Mouse (Mus musculus) macrophage (primary cell): ENCODE data around the gene Sepsecs. TPM values are rescaled to one million over a fixed set of nuclear protein-coding genes. Genes with fewer than 3 reads are reported as not detected.
"Not testable (repeated sequence)": the region's sequence is repeated elsewhere in the genome, so short reads cannot be mapped to it uniquely, and the experiment has no call there.

Source experiments
- H3K27ac ChIP-seq: fragments of 350-480 bp; formaldehyde crosslinking; 2 replicates; pipeline ENCODE4 v1.9.0; 2021
- H3K36me3 ChIP-seq: fragments of 350-480 bp; formaldehyde crosslinking; 2 replicates; pipeline ENCODE4 v1.9.0; 2021; ENCODE audit errors: inconsistent target
- H3K4me3 ChIP-seq: fragments of 350-480 bp; formaldehyde crosslinking; 2 replicates; pipeline ENCODE4 v1.9.0; 2021; ENCODE audit errors: inconsistent target
- H3K79me2 ChIP-seq: fragments of 350-480 bp; formaldehyde crosslinking; 2 replicates; pipeline ENCODE4 v1.9.0; 2021; ENCODE audit errors: inconsistent target
- WGBS: methylation state at CpG from one replicate; pipeline ENCODE4 v1.1.7; 2026; ENCODE audit warnings: inconsistent platforms; ENCODE audit not compliant: missing documents; 5-methylcytosine and 5-hydroxymethylcytosine counted together
- polyA plus RNA-seq: library from polyadenylated mRNA; stranded (reverse); fragments of 250-400 nt; gene quantifications from 3 replicates; pipeline ENCODE4 v1.2.4, GENCODE M21; 2018; ENCODE audit warnings: inconsistent platforms
- total RNA-seq, 78 experiments: library from RNA; depleted of rRNA; stranded (reverse); fragments of 250-400 nt; gene quantifications; 1 replicate in 9 of 78; 2 replicates in 24 of 78; 3 replicates in 43 of 78; 4 replicates in 2 of 78; pipeline ENCODE4 v1.2.4; 2018; ENCODE audit warnings: inconsistent platforms in 56 of 78

The Sepsecs gene
- 10 to 100 TPM; 16.5 to 39.7 (median 30.5) TPM for total RNA-seq (2018; cell fraction: chromatin; rRNA removed)
- total RNA-seq (2018; cell fraction: cytosol; rRNA removed): 1 to 10 TPM; 5.1 to 7.8 (median 6.4) TPM
- 10 to 100 TPM; 13.5 to 28.8 (median 19.4) TPM for total RNA-seq (2018; cell fraction: nucleus; rRNA removed)
- polyA plus RNA-seq: 4.5 to 6.9 TPM (median 5.5 TPM) in 3 replicates

DNA sequence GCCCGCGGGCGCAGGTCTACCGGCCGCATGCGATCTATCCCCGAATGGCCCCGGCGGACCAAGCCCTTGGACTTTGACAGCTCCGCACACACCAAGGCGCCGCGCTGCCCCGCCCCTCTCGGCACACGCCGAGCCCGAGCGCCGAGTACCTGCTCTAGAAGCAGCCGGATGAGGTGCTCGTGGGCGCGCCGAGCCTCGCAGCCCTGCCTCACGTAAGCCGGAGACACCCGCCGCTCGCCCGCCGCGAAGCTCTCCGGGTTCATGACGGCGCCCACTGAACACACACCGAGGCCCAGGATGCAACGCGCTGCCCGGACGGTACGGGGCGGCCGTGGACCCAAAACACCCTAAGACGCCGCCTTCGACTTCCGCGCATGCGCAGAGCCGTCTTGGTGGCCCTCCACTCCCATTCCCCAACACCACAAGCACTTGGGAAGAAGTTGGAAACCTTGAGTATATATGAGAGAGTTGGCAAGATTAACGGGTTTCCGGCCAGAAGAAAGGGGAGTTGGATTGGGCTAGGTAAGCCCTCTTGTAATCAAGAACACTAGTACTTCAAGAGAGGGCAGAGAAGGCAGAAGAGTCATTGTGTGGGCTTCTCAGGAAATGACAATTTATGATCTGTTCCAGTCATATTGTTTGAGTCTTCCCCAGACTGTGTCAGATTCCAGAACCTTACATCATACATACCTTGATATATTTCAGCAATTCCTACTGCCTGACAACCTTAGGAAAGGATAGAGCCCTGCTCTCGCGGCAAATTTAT, at the start of gene Sepsecs:
Gene Sepsecs (minus strand): TSS at position 283 of the 766 bp plus-strand sequence.
- Histone ChIP-seq H3K27ac (no peak within 1 kb of the TSS), H3K36me3 (0 out of 2 replicates have a peak, but pooled peaks cover 10% of the 10 kb centered on the region)
- 4% methylated on average over 54 of the region's 56 CpGs for WGBS

DNA sequence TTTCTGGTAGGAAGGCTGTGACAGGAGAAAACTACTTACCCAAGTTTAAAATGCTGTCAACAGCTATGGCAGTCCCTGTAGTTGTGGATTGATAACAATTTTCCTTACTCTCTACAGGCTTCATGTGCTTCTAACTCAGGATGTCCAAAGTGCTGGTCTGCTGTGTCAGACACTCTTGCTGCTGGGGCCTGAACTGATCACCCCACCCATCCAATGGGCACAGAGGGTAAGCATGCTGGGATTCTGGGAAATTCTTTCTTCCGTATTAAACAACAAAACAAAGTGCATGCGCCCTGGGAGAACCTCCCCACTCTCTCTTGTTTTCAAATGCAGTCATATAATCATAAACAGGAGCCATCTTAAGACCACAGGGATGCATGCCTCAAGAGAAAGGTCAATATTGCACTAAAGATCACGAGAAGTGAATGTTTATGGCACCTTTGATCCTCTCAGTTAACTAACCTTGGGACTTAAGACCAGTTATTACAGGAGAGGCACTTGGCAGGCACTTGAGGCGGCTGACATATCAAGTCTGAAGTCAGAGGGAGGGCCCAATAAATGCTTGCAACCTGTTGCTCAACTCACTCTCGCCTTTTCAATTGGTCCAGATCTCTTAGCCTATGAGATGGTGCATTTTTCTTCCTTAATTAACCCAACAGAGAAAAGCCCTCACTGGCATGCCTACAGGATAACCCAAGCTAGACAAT, 47.4 kb upstream of the Sepsecs start:
- Histone ChIP-seq H3K27ac (no peak overlapping the region), H3K4me3 (no peak overlapping the region), H3K36me3 (no peaks in the 10 kb centered on the region), H3K79me2 (no peaks in the 10 kb centered on the region)
- WGBS: 84% methylated on average over 5 of the region's 5 CpGs

More for the DNA sequence above, at the start of gene Sepsecs:
- Histone ChIP-seq H3K79me2 (peaks cover 18% of the 10 kb centered on the region), H3K4me3 (peak within 1 kb of the TSS; percentile 67)

DNA sequence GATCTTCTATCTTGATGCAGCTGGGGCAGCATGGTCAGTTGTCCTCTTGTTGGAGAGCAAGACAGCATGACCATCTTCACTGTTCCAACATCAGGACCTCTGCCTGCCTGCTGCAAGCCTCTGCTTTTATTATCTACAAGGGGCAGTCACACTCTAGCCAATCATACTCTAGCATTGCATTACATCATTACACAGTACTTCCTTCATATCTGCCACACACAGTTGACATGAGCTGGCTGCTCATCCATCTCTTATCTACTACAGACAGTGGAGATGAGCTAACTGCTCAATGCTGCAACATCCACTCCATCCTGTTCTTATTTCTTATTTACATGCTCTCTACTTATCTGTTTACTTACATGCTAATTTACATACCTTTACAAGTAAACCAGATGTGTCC, 43.2 kb upstream of the Sepsecs start:
- Histone ChIP-seq H3K79me2 (no peaks in the 10 kb centered on the region), H3K27ac (no peak overlapping the region), H3K36me3 (no peaks in the 10 kb centered on the region), H3K4me3 (no peak overlapping the region)

DNA sequence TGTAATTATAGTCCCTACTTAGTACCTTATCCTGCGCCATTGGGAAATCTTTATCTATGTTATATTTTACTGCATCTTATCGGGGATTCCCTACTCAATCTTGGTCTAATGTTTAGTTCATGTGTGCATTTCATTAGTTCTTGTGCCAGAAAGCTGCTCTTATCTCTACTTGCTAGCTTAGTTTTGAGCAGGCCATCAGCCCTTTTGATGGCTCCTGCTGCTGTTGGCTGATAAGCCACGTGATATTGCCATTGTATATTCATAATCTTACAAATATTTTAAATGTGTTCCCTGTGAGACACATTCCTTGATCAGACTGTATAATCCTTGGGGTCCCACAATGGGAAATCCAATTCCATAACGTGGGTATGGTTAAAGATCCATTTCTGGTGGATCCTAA, 35.1 kb upstream of the Sepsecs start:
- Histone ChIP-seq H3K36me3 (no peaks in the 10 kb centered on the region), H3K27ac (no peak overlapping the region), H3K4me3 (no peak overlapping the region), H3K79me2 (no peaks in the 10 kb centered on the region)
- WGBS: 80% methylated on average over 4 of the region's 4 CpGs

DNA sequence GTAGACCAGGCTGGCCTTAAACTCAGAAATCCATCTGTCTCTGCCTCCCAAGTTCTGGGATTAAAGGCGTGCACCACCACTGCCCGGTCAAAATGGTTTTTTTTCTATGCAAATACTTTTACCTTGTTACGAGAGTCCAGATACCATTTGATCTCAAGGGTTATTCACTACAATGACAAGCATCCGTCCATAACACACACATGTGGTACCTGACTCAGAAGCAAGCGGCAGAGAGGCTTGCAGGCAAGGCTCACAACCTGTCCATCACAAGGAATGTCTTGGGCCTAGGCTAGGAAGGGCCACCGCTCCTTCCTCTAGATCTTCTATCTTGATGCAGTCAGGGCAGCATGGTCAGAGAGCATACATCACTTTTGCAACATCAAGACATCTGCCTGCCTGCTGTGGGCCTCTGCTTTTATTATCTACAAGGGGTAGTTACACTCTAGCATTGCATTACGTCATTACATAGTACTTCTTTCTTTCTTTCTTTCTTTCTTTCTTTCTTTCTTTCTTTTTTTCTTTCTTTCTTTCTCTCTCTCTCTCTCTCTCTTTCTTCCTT, 28.5 kb upstream of the Sepsecs start:
- 94% methylated on average over 7 of the region's 7 CpGs for WGBS
- H3K36me3 ChIP-seq, H3K27ac ChIP-seq, H3K4me3 ChIP-seq, H3K79me2 ChIP-seq: not testable (repeated sequence)

DNA sequence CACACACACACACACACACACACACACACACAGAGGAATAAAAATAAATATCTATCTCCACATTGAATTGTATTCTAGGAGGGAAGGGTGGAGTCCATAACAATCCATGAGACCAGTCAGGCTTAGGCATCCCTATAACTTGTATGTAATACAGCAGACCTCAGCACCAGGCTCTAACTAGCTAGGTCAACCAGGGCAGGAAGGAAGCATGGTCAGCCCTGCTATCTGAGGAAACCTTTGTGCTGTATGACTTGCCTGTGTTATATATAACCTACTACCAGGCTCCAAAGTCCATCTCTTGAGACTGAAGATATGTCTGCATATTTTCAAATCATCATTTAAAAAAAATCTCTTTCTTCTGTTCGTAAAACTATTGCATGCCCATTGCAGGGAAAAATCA, 27.8 kb upstream of the Sepsecs start:
- H3K27ac ChIP-seq: no peak overlapping the region
- no peaks in the 10 kb centered on the region for H3K36me3 ChIP-seq
- 90% methylated on average over 1 of the region's 1 CpGs for WGBS
- no peaks in the 10 kb centered on the region for H3K79me2 ChIP-seq
- no peak overlapping the region for H3K4me3 ChIP-seq

DNA sequence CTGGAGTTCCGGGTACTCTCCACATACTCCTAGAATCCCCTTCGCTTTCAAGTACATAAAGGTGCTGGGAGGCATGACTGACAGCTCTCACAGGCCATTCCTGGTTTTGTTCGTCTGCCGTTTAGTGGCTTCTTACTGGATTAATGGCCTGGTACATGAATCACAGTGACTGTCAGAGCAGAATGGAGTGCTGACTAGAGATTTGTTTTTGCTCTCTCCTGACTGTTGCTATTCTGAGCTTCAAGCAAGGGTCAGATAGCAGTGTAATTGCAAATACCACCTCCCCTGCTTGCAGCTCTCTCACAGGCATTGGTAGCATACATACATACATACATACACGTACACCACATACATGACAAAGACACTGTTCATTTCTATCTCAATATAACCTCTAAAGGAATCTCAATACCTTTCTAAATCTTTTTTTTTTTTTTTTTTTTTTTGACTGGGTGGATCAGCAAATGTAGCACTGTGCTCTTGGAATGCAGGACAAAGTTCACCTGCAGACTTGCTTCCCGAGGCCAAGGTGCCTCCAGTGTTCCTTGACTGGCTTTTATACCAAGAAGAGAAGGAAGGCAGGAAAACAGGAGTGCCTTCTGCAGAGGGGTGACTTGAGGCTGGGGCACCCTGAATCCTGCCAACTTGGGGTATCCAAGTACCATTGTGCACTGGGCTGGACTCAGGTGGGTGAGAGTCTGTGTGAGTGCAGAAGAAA, 18.4 kb upstream of the Sepsecs start:
- 87% methylated on average over 6 of the region's 6 CpGs for WGBS
- no peaks in the 10 kb centered on the region for H3K36me3 ChIP-seq
- H3K27ac ChIP-seq: no peak overlapping the region
- H3K4me3 ChIP-seq: no peak overlapping the region
- no peaks in the 10 kb centered on the region for H3K79me2 ChIP-seq

DNA sequence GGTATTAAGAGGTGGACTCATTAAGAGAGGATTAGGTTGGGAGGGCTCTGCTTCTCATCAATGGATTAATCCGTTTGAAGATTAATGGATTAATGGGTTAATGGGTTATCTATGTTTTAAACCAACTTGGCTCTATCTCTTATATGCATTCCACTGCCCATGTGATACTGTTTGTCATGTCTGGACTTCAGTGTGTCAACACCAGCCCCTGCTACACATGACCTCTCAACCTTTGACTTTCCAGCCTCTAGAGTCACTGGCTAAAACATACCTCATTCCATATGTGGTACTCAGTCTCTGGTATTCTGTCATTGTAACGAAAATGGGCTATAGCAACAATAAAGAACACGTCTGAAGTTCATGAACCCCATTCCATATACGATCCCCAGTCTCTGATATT, 11.6 kb upstream of the Sepsecs start:
- Histone ChIP-seq H3K4me3 (no peak overlapping the region), H3K36me3 (no peaks in the 10 kb centered on the region), H3K79me2 (no peaks in the 10 kb centered on the region), H3K27ac (no peak overlapping the region)
- 90% methylated on average over 4 of the region's 4 CpGs for WGBS

DNA sequence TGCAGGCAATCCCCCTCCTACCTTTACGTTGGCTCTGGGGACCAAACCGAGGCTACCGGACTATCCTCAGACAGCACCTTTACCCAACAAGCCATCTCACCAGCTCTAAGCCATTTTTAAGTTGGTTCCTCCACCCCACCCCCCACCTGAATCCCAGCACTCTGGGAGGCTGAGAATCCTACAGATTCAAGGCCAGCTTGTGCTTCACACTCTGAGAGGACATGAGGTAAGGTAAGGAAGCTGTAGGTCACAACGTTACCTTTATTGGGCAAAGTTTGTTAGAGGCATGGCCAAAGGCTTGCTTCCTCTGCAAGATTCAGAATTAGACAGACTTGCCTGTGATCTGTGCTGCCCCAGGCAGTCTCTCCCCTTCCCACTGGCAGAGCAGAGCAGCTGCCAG, 10.7 kb upstream of the Sepsecs start:
- Histone ChIP-seq H3K79me2 (no peaks in the 10 kb centered on the region), H3K4me3 (no peak overlapping the region), H3K36me3 (no peaks in the 10 kb centered on the region), H3K27ac (no peak overlapping the region)
- 88% methylated on average over 4 of the region's 4 CpGs for WGBS

DNA sequence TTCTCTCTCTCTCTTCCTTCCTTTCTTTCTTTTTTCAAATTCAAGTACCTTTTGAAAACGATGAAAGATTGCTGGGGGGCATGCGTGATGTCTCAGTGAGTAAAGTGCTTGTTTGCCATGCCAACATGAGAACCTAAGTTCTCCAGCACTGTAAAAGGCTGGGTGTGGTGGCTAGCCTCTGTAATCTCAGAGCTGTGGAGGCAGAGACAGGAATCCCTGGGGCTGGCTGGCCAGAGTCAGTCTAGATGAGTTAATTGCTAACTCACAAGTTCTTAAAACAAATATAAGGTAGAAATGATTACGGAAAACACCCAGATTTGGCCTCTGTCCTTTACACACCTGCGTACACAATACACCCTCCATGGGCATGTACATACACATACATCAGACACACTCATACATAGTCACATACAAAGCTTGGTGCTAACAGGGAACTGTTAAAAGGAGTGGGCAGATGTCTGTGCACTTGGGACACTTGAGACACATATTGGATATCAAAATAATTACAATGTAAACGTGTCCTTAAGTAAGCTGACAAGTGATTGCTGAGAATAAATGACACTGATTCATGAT, 9.1 kb upstream of the Sepsecs start:
- no peak overlapping the region for H3K4me3 ChIP-seq
- H3K79me2 ChIP-seq: no peaks in the 10 kb centered on the region
- H3K36me3 ChIP-seq: no peaks in the 10 kb centered on the region
- H3K27ac ChIP-seq: no peak overlapping the region
- WGBS: 86% methylated on average over 5 of the region's 5 CpGs

DNA sequence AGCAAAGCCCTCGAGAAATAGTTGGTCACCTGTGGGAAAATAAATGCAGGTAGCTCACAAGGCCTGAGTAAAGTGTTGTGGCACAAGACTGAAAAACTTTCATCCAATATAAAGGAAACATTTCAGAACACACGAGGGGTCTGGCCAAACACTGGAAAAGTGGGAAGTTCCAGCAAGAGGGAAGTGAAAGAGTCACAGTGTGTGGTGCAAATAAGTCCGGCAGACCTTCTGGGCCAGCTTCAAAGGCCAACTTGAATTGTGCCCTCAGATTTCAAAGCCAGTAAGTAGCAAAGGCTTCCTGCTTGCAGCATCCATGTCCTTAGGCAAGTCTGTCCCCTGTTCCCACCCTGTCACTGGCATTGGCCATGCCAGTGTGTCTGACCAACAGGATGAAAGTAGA, 7.6 kb upstream of the Sepsecs start:
- WGBS: 28% methylated on average over 3 of the region's 3 CpGs
- Histone ChIP-seq H3K27ac (no peak overlapping the region), H3K4me3 (no peak overlapping the region), H3K36me3 (no peaks in the 10 kb centered on the region), H3K79me2 (no peaks in the 10 kb centered on the region)

DNA sequence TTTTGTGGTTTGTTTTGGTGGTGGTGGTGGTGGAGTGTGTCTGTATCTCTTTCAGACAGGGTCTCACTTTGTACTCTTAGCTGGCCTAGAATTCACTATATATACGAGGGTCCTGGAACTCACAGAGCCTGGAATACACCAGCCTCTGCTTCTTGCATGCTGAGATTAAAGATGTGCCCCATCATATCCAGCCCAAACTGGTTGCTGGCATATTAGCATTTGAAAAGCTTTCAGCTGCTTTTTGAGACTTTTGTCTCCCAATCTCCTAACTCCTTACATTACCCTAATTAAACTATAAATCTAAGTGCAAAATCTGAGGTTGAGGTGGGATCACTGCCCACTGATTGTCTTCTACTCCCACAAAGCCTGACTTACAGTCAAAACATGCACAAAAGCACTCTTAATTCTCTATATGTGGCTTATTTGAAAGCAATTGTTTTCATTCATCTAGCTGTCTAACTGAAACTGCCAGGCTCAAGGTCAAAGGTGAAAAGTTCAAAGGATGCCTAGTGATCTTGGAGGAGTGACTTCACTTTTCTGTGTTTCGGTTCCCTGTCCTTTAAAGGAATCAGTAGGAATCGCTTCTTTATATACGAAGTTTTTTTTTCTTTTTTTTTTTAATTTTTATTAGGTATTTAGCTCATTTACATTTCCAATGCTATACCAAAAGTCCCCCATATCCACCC, 5.0 kb upstream of the Sepsecs start:
- Histone ChIP-seq H3K36me3 (no peaks in the 10 kb centered on the region), H3K27ac (no peak overlapping the region), H3K79me2 (no peaks in the 10 kb centered on the region), H3K4me3 (no peak overlapping the region)
- WGBS: 67% methylated on average over 4 of the region's 4 CpGs

DNA sequence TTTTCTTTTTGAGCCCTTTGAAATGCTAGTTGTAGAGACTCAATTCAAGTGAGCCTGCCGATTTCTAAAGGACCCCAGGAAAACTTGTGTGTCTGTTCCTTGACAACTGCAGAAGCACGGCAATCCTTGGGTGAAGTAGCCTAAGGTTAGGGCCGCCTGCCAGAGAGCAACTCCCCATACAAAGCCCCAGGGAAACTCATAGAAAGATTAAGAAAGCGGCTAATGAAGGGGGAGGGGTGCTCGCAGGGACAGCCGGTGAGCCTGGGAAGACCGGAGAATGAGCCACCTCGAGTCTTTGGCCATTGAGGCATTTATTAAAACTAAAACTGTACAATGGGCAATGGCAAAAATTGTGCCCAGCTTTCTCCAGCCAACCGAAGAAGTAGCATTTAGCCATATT, 3.8 kb upstream of the Sepsecs start:
- H3K36me3 ChIP-seq: no peaks in the 10 kb centered on the region
- WGBS: 61% methylated on average over 9 of the region's 9 CpGs
- no peak overlapping the region for H3K4me3 ChIP-seq
- H3K79me2 ChIP-seq: peaks cover 7% of the 10 kb centered on the region
- no peak overlapping the region for H3K27ac ChIP-seq

DNA sequence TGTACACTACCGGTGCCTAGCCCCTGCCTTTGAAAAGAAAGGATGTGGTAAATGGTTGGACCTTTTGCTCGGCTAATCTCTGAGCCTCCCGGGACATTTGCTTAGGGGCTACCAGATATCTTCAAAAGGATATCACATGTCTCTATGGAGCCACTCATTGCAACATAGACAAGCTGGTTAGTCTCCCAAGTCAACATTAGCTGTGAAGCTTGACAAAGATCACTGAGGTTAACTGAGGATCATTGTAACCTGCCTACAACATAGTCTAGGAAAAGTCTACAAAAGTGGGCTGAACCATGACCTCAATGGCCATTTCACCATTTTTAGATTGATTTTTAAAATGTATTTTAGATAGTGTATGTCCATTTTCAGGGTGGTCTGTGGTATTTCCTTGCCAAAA, 1.2 kb upstream of the Sepsecs start:
- Histone ChIP-seq H3K27ac (no peak overlapping the region), H3K36me3 (no peaks in the 10 kb centered on the region), H3K79me2 (peaks cover 18% of the 10 kb centered on the region), H3K4me3 (no peak overlapping the region)
- WGBS: 97% methylated on average over 3 of the region's 3 CpGs
